Mouse (Mus musculus): ENCODE data around the gene Cep57. TPM values are rescaled to one million over a fixed set of nuclear protein-coding genes. Genes with fewer than 3 reads are reported as not detected.

Gene Cep57
- polyA plus RNA-seq, 1 experiment from 2014 or later, result 45.2 TPM

- Histone ChIP-seq H3K9me3 (replicated peaks; ENCODE audit: control insufficient read depth, low read length) (no peaks in the 10 kb centered on the region), H3K9ac (ENCODE audit: low read depth, low read length) (no peak overlapping the region), H3K27ac (ENCODE audit: low read depth, low read length) (no peak overlapping the region), H3K4me1 (ENCODE audit: control insufficient read depth, insufficient read depth, low read length) (peaks cover 5% of the 10 kb centered on the region), H3K4me2 (no peak overlapping the region), H3K27me3 (ENCODE audit: control insufficient read depth, insufficient read depth, low read length) (no peaks in the 10 kb centered on the region), H3K36me3 (ENCODE audit: control insufficient read depth, insufficient read depth, low read length) (peaks cover 2% of the 10 kb centered on the region; the same call in 1 of the 2 replicates), H3K4me3 (ENCODE audit: low read depth, low read length) (no peak overlapping the region)
- no peak for ATAC-seq (replicated peaks; ENCODE audit: insufficient number of reproducible peaks, low FRiP score, low TSS enrichment)
- WGBS (ENCODE audit: insufficient replicate concordance), result 88% methylated on average over 1 of the region's 1 CpGs
Measured at GRCm38 (mm10) chr9:13781985-13782384, 44.9 kb downstream of the Cep57 start.

DNA sequence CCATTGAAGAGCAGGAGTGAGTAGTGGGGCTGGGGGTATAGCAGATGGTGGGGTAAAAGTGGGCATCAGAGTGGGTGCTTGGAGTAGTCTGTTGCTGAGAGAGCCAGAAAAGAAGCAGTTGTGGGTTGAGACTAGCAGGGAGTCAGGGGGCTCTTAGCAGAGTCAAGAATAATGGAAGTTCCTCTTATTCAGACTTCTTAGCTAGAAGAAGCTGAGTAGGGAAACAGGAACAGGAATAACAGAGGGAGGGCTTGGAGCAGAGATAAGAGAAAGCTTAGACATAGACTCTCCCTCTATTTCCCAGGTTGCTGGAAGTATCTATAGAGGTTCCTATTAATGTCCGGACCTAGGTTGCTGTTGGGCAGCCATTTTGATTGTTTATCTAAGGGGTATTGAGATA lies 52.2 kb downstream of the Cep57 start:
- H3K4me1 ChIP-seq (ENCODE audit: control insufficient read depth, insufficient read depth, low read length), result peaks cover 15% of the 10 kb centered on the region
- H3K27ac ChIP-seq (ENCODE audit: low read depth, low read length), result no peak overlapping the region
- no peak overlapping the region for H3K4me3 ChIP-seq (ENCODE audit: low read depth, low read length)
- no peaks in the 10 kb centered on the region for H3K36me3 ChIP-seq (ENCODE audit: control insufficient read depth, insufficient read depth, low read length)
- H3K27me3 ChIP-seq (ENCODE audit: control insufficient read depth, insufficient read depth, low read length), result no peaks in the 10 kb centered on the region
- no peaks in the 10 kb centered on the region for H3K9me3 ChIP-seq (replicated peaks; ENCODE audit: control insufficient read depth, low read length)
- 86% methylated on average over 1 of the region's 1 CpGs for WGBS (ENCODE audit: insufficient replicate concordance)
- ATAC-seq (replicated peaks; ENCODE audit: insufficient number of reproducible peaks, low FRiP score, low TSS enrichment), result no peak
- no peak overlapping the region for H3K9ac ChIP-seq (ENCODE audit: low read depth, low read length)
- no peak overlapping the region for H3K4me2 ChIP-seq

DNA sequence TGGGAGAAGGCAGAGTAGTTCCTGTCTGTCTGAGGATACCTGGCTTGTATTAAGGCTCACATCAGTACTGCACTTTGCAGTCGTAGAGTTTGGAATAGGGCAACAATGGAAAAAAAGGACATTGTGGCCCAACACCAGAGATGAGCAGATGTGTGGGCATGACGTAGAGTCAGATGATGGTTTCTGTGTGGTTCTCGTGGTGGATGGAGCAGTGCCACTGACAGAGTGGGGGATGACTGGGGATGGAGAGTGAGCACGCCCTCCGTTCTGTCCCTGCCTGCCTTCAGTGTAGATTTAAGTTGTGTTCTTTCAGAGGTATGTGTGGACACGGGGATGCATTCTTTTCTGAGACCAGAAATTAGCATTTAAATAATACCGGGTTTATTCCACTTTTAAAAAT lies 60.3 kb downstream of the Cep57 start:
- no peak for ATAC-seq (replicated peaks; ENCODE audit: insufficient number of reproducible peaks, low FRiP score, low TSS enrichment)
- H3K4me3 ChIP-seq (ENCODE audit: low read depth, low read length), result no peak overlapping the region
- no peaks in the 10 kb centered on the region for H3K27me3 ChIP-seq (ENCODE audit: control insufficient read depth, insufficient read depth, low read length)
- no peaks in the 10 kb centered on the region for H3K9me3 ChIP-seq (replicated peaks; ENCODE audit: control insufficient read depth, low read length)
- no peaks in the 10 kb centered on the region for H3K36me3 ChIP-seq (ENCODE audit: control insufficient read depth, insufficient read depth, low read length)
- peaks cover 4% of the 10 kb centered on the region; the same call in 1 of the 2 replicates for H3K4me1 ChIP-seq (ENCODE audit: control insufficient read depth, insufficient read depth, low read length)
- no peak overlapping the region for H3K27ac ChIP-seq (ENCODE audit: low read depth, low read length)
- H3K9ac ChIP-seq (ENCODE audit: low read depth, low read length), result no peak overlapping the region
- H3K4me2 ChIP-seq, result no peak overlapping the region
- 84% methylated on average over 7 of the region's 7 CpGs for WGBS (ENCODE audit: insufficient replicate concordance)

- H3K27ac ChIP-seq (ENCODE audit: low read depth, low read length), result no peak overlapping the region
- H3K4me1 ChIP-seq (ENCODE audit: control insufficient read depth, insufficient read depth, low read length), result peaks cover 4% of the 10 kb centered on the region; the same call in 1 of the 2 replicates
- H3K27me3 ChIP-seq (ENCODE audit: control insufficient read depth, insufficient read depth, low read length), result no peaks in the 10 kb centered on the region
- no peak overlapping the region for H3K4me2 ChIP-seq
- ATAC-seq (replicated peaks; ENCODE audit: insufficient number of reproducible peaks, low FRiP score, low TSS enrichment), result no peak
- no peaks in the 10 kb centered on the region for H3K36me3 ChIP-seq (ENCODE audit: control insufficient read depth, insufficient read depth, low read length)
- WGBS (ENCODE audit: insufficient replicate concordance), result 83% methylated on average over 2 of the region's 2 CpGs
- no peaks in the 10 kb centered on the region for H3K9me3 ChIP-seq (replicated peaks; ENCODE audit: control insufficient read depth, low read length)
- no peak overlapping the region for H3K9ac ChIP-seq (ENCODE audit: low read depth, low read length)
- H3K4me3 ChIP-seq (ENCODE audit: low read depth, low read length), result no peak overlapping the region
Measured at GRCm38 (mm10) chr9:13765624-13766023, 61.3 kb downstream of the Cep57 start.

DNA sequence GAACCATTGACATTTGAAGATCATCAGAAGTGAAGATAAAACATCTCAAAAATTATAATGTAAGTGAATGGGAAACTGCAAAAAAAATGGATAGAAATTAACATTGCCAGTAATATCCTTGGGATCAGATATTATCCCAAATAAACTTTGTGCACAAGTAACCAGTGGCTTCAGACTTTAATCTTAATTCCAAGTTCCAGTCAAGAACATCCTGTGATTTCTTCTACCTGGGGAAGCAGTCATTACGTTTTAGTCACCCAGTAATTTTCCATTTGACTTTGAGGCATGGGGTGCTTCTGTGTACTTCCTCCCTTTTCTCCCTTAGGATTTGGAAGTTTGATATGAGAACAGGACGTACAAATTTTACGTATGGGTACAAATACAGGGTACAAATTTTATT lies 66.5 kb downstream of the Cep57 start:
- no peak overlapping the region for H3K4me2 ChIP-seq
- H3K9ac ChIP-seq (ENCODE audit: low read depth, low read length), result no peak overlapping the region
- H3K4me1 ChIP-seq (ENCODE audit: control insufficient read depth, insufficient read depth, low read length), result peaks cover 4% of the 10 kb centered on the region; the same call in 1 of the 2 replicates
- WGBS (ENCODE audit: insufficient replicate concordance), result 92% methylated on average over 3 of the region's 3 CpGs
- no peak overlapping the region for H3K4me3 ChIP-seq (ENCODE audit: low read depth, low read length)
- H3K27me3 ChIP-seq (ENCODE audit: control insufficient read depth, insufficient read depth, low read length), result no peaks in the 10 kb centered on the region
- ATAC-seq (replicated peaks; ENCODE audit: insufficient number of reproducible peaks, low FRiP score, low TSS enrichment), result no peak
- 0 out of 2 replicates have a peak, but pooled peaks cover 4% of the 10 kb centered on the region for H3K36me3 ChIP-seq (ENCODE audit: control insufficient read depth, insufficient read depth, low read length)
- H3K9me3 ChIP-seq (replicated peaks; ENCODE audit: control insufficient read depth, low read length), result no peaks in the 10 kb centered on the region
- H3K27ac ChIP-seq (ENCODE audit: low read depth, low read length), result no peak overlapping the region

Other genes with a start within 250 kb of the Cep57 start
- 56.0 and 60.4 TPM in 2 replicates for gene Mtmr2, start 78.7 kb downstream of the Cep57 start, polyA plus RNA-seq (2014; fragmentation: Nextera tagmentation; extraction: Ambion mirVana)
- 16.0 and 16.8 TPM in 2 replicates for gene Fam76b, start 609 bp upstream of the Cep57 start, polyA plus RNA-seq (2014; fragmentation: Nextera tagmentation; extraction: Ambion mirVana)

Data from heart, embryonic 11.5 days (tissue).